Mouse (Mus musculus) embryonic facial prominence, embryonic 10.5 days (tissue): ENCODE data around the gene Srebf1. TPM values are rescaled to one million over a fixed set of nuclear protein-coding genes. Genes with fewer than 3 reads are reported as not detected.

Source experiments
- microRNA-seq: library from miRNA; unstranded; fragments of <30 nt; microRNA quantifications from one replicate; pipeline ENCODE4, GENCODE M21; 2017
- polyA plus RNA-seq: library from polyadenylated mRNA; unstranded; fragments of >200 nt; fragmentation: Nextera tagmentation; extraction: Ambion mirVana; gene quantifications from 2 replicates; pipeline ENCODE4 v1.2.1, GENCODE M21; 2016

Srebf1 gene
- polyA plus RNA-seq, 1 experiment from 2014 or later, result 52.1 TPM

Small RNAs within 50 kb of the gene (microRNA-seq; reads per million reads assigned to microRNA genes)
- gene Mir6921 (not detected), gene Mir6922 (not detected)

Other genes with a start within 250 kb of the Srebf1 start
- gene Pemt, start 176.1 kb downstream of the Srebf1 start, polyA plus RNA-seq, result 7.8 and 8.7 TPM in 2 replicates
- gene Rai1, start 117.6 kb downstream of the Srebf1 start, polyA plus RNA-seq, result 31.0 and 33.8 TPM in 2 replicates
- 20.4 and 21.0 TPM in 2 replicates for gene Tom1l2, start 130.3 kb upstream of the Srebf1 start, polyA plus RNA-seq
- gene Drc3, start 130.7 kb upstream of the Srebf1 start, polyA plus RNA-seq, result 1.2 and 1.6 TPM in 2 replicates
- gene Gid4, start 194.6 kb upstream of the Srebf1 start, polyA plus RNA-seq, result 26.9 and 28.5 TPM in 2 replicates
- gene Atpaf2, start 195.9 kb upstream of the Srebf1 start, polyA plus RNA-seq, result 61.7 and 63.6 TPM in 2 replicates
- gene Drg2, start 232.0 kb upstream of the Srebf1 start, polyA plus RNA-seq, result 141 and 143 TPM in 2 replicates
- gene Myo15, start 246.8 kb upstream of the Srebf1 start, polyA plus RNA-seq, result 0.21 and 0.22 TPM in 2 replicates